Mouse (Mus musculus) MEL (cell line): ENCODE data around the gene Rbms2. TPM values are rescaled to one million over a fixed set of nuclear protein-coding genes. Genes with fewer than 3 reads are reported as not detected.

Experiments used
- CHD1 ChIP-seq: IDR thresholded peaks from 2 replicates; pipeline ENCODE4 v1.6.1; 2012; ENCODE audit warnings: low read depth, mild to moderate bottlenecking, inconsistent platforms, low read length, improper control_type of control experiment
- CHD2 ChIP-seq: IDR thresholded peaks from 2 replicates; pipeline ENCODE4 v1.6.1; 2011; ENCODE audit warnings: low read length, improper control_type of control experiment
- CTCF ChIP-seq, 3 experiments: IDR thresholded peaks in 2 of 3; conservative IDR thresholded peaks in 1 of 3; 2 replicates each; pipeline ENCODE4 v1.5.1; 2011 to 2012; ENCODE audit warnings: low read length in 3 of 3, low read depth in 2 of 3, mild to moderate bottlenecking in 2 of 3, improper control_type of control experiment in 1 of 3, inconsistent platforms in 1 of 3, mixed read lengths in 1 of 3, moderate library complexity in 1 of 3; ENCODE audit not compliant: control insufficient read depth in 1 of 3, insufficient read depth in 1 of 3, poor library complexity in 1 of 3, severe bottlenecking in 1 of 3
- E2F4 ChIP-seq: IDR thresholded peaks from 2 replicates; pipeline ENCODE4 v1.6.1; 2011; ENCODE audit warnings: low read depth, low read length, improper control_type of control experiment, borderline replicate concordance
- ELF1 ChIP-seq: IDR thresholded peaks from 2 replicates; pipeline ENCODE4 v1.6.1; 2014; ENCODE audit warnings: low read depth, mild to moderate bottlenecking, inconsistent platforms, low read length, improper control_type of control experiment, moderate library complexity
- ETS1 ChIP-seq: IDR thresholded peaks from 2 replicates; pipeline ENCODE4 v1.6.1; 2012; ENCODE audit warnings: low read depth, mild to moderate bottlenecking, inconsistent platforms, low read length, improper control_type of control experiment, moderate library complexity
- GABPA ChIP-seq: IDR thresholded peaks from 2 replicates; pipeline ENCODE4 v1.6.1; 2012; ENCODE audit warnings: low read depth, mild to moderate bottlenecking, inconsistent platforms, low read length, improper control_type of control experiment, moderate library complexity
- KAT2A ChIP-seq: conservative IDR thresholded peaks from 2 replicates; pipeline ENCODE4 v1.6.1; 2012; ENCODE audit warnings: low read depth, low read length, improper control_type of control experiment, inconsistent platforms
- MAFK ChIP-seq: IDR thresholded peaks from 2 replicates; pipeline ENCODE4 v1.6.1; 2011; ENCODE audit warnings: low read depth, mild to moderate bottlenecking, low read length, improper control_type of control experiment, borderline replicate concordance
- MAX ChIP-seq: IDR thresholded peaks from 2 replicates; pipeline ENCODE4 v1.6.1; 2011; ENCODE audit warnings: low read length, improper control_type of control experiment
- MAZ ChIP-seq: IDR thresholded peaks from 2 replicates; pipeline ENCODE4 v1.6.1; 2012; ENCODE audit warnings: low read depth, mild to moderate bottlenecking, inconsistent platforms, low read length, improper control_type of control experiment
- MXI1 ChIP-seq: IDR thresholded peaks from 2 replicates; pipeline ENCODE4 v1.6.1; 2011; ENCODE audit warnings: mild to moderate bottlenecking, low read depth, low read length, improper control_type of control experiment
- MYB ChIP-seq: IDR thresholded peaks from 2 replicates; pipeline ENCODE4 v1.6.1; 2011; ENCODE audit warnings: mild to moderate bottlenecking, low read depth, low read length, improper control_type of control experiment
- NELFE ChIP-seq: IDR thresholded peaks from 2 replicates; pipeline ENCODE4 v1.6.1; 2011; ENCODE audit warnings: low read depth, low read length, improper control_type of control experiment
- NRF1 ChIP-seq: IDR thresholded peaks from 2 replicates; pipeline ENCODE4 v1.6.1; 2014; ENCODE audit warnings: low read depth, mild to moderate bottlenecking, inconsistent platforms, low read length, improper control_type of control experiment, moderate library complexity; ENCODE audit not compliant: poor library complexity, insufficient read depth, severe bottlenecking
- POLR2AphosphoS2 ChIP-seq: IDR thresholded peaks from 2 replicates; pipeline ENCODE4 v1.6.1; 2011; ENCODE audit warnings: low read length, improper control_type of control experiment
- POLR2AphosphoS5 ChIP-seq: IDR thresholded peaks from 2 replicates; pipeline ENCODE4 v1.6.1; 2012; ENCODE audit warnings: low read depth, borderline replicate concordance, mild to moderate bottlenecking, inconsistent platforms, low read length, moderate library complexity, mixed read lengths
- RAD21 ChIP-seq: IDR thresholded peaks from 2 replicates; pipeline ENCODE4 v1.6.1; 2011; ENCODE audit warnings: mild to moderate bottlenecking, low read depth, low read length, improper control_type of control experiment
- RCOR1 ChIP-seq: IDR thresholded peaks from 2 replicates; pipeline ENCODE4 v1.6.1; 2012; ENCODE audit warnings: low read depth, mild to moderate bottlenecking, inconsistent platforms, low read length, improper control_type of control experiment
- SIN3A ChIP-seq: IDR thresholded peaks from 2 replicates; pipeline ENCODE4 v1.6.1; 2012; ENCODE audit warnings: low read length, improper control_type of control experiment, inconsistent platforms
- SMC3 ChIP-seq: IDR thresholded peaks from 2 replicates; pipeline ENCODE4 v1.6.1; 2011; ENCODE audit warnings: low read depth, low read length, improper control_type of control experiment
- TAL1 ChIP-seq: IDR thresholded peaks from 2 replicates; pipeline ENCODE4 v1.6.1; 2012; ENCODE audit warnings: mild to moderate bottlenecking, inconsistent platforms, low read length, moderate library complexity, mixed read lengths
- TBP ChIP-seq: IDR thresholded peaks from 2 replicates; pipeline ENCODE4 v1.8.0; 2011; ENCODE audit warnings: low read depth, low read length, improper control_type of control experiment
- TCF12 ChIP-seq: IDR thresholded peaks from 2 replicates; pipeline ENCODE4 v1.6.1; 2014; ENCODE audit warnings: low read depth, mild to moderate bottlenecking, inconsistent platforms, low read length, improper control_type of control experiment, moderate library complexity
- USF1 ChIP-seq: IDR thresholded peaks from 2 replicates; pipeline ENCODE4 v1.6.1; 2014; ENCODE audit warnings: low read depth, mild to moderate bottlenecking, inconsistent platforms, low read length, improper control_type of control experiment, moderate library complexity
- ZKSCAN1 ChIP-seq: IDR thresholded peaks from 2 replicates; pipeline ENCODE4 v1.6.1; 2012; ENCODE audit warnings: low read depth, mild to moderate bottlenecking, inconsistent platforms, low read length, improper control_type of control experiment, moderate library complexity
- ZMIZ1 ChIP-seq: IDR thresholded peaks from 2 replicates; pipeline ENCODE4 v1.6.1; 2012; ENCODE audit warnings: low read depth, mild to moderate bottlenecking, inconsistent platforms, low read length, improper control_type of control experiment, moderate library complexity
- polyA plus RNA-seq, 2 experiments: library from polyadenylated mRNA; stranded (reverse) in 1 of 2; unstranded in 1 of 2; fragments of >175 nt in 1 of 2; fragments of >200 nt in 1 of 2; gene quantifications; 2 replicates each; pipeline versions ENCODE4 v1.2.1 to v1.2.4; 2012; ENCODE audit warnings: low replicate concordance in 2 of 2, low read depth in 1 of 2; ENCODE audit not compliant: insufficient read length in 2 of 2, insufficient read depth in 1 of 2, missing spikeins in 1 of 2
- total RNA-seq: library from RNA; depleted of rRNA; stranded (reverse); fragments of 300-350 nt; gene quantifications from 2 replicates; pipeline ENCODE4 v1.2.3, GENCODE M21; 2012

Gene Rbms2
- total and polyA plus RNA-seq, 3 experiments, result 5.1 to 23.5 TPM; not detected in 1

DNA sequence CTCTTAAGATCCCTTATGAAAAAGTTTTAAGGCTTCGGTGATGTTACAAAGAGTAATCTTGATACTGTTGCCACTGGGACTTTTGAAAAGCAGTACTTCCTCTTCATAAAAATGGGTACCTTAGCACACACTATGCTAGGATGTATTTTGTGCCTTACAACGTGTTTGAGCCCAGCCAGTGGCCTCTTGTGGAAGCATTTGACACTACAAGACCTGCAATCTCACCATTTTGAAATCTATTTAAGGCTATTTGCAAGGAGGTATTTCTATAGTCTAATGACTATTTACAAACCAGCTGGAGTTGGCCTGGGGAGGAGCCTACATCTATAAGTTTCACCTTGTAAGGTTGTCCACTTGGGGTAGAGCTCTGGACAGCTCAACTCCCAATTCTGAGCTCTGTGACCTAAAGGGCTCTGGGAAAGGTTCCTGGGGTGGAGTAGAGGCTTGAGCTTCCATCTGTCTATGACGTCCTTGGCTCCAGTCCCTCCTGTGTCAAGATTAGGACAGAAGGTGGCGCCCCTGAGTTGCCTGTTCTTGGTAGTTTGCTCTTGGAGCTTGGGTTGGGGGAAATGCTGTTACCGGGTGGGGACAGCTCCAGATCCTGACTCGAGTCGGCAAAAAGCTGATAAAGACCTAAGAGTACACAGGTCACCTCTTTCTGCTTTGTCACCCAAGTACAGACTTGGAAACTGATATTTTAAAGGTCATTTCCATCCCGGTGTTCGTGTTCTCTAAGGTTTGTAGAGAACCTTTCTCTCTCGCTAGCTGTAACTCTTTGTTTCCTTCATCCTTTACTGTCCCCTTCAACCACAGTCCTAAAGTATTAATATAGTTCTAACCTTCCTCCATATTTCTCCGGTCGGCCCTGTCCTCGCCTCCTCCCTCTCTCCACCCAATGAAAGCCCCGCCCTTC is 89.2 kb downstream of the Rbms2 start (continued):
- TF ChIP-seq RAD21 (peak; percentile 52), CHD1 (no peak), POLR2AphosphoS5 (no peak), MAZ (peak; percentile 89), TAL1 (no peak), SMC3 (peak; percentile 75), POLR2AphosphoS2 (peak; percentile 98), NRF1 (no peak), RCOR1 (peak; percentile 43; the same call in 1 of the 2 replicates), E2F4 (peak; percentile 65), TBP (no peak), CTCF (IDR thresholded peaks at IDR 0.05 in 2 of 3, conservative IDR thresholded peaks at IDR 0.05 in 1 of 3; ENCODE audit: control insufficient read depth in 1 of 3, insufficient read depth in 1 of 3, low read depth in 2 of 3, low read length in 3 of 3, poor library complexity in 1 of 3, severe bottlenecking in 1 of 3) (peak; percentile 68 to 83 (median 73)), MYB (peak; percentile 25; the same call in 1 of the 2 replicates), SIN3A (peak; percentile 79), TCF12 (no peak), KAT2A (no peak), ELF1 (no peak), MAFK (peak; percentile 24; the same call in 1 of the 2 replicates), MAX (no peak; the same call in 1 of the 2 replicates), ZMIZ1 (peak; percentile 48; the same call in 1 of the 2 replicates), USF1 (0 out of 2 replicates have a peak, but pooled peaks have one; percentile 34), CHD2 (0 out of 2 replicates have a peak, but pooled peaks have one; percentile 11), ZKSCAN1 (0 out of 2 replicates have a peak, but pooled peaks have one; percentile 29), MXI1 (peak; percentile 33; the same call in 1 of the 2 replicates), NELFE (no peak; the same call in 1 of the 2 replicates), ETS1 (peak; percentile 55), GABPA (no peak)
- TF ChIP-seq, all 39 proteins: peak for 23
